Mouse (Mus musculus) megakaryocyte, embryonic 14.5 days (primary cell): ENCODE results near the gene Cnn1.

Experiments
- FLI1 ChIP-seq: IDR thresholded peaks from 2 replicates; pipeline ENCODE4 v1.6.1; 2012; ENCODE audit warnings: low read length, inconsistent platforms, mixed read lengths
- GATA1 ChIP-seq: IDR thresholded peaks from 3 replicates; pipeline ENCODE4 v1.6.1; 2012; ENCODE audit warnings: mixed read lengths, low read length, inconsistent platforms, borderline replicate concordance

- no peak for TF ChIP-seq GATA1
- TF ChIP-seq FLI1, result peak; percentile 21; the same call in 1 of the 2 replicates
Measured at GRCm38 (mm10) chr9:22070791-22071573, 28.0 kb upstream of the Cnn1 start, which contains the start of the genes Gm49318 and Zfp653.
